Mouse (Mus musculus) ovary, adult 18-20 months (tissue): ENCODE results near the gene Tceanc.
"Not testable (repeated sequence)": the region's sequence is repeated elsewhere in the genome, so short reads cannot be mapped to it uniquely, and the experiment has no call there.

Experiments used
- DNase-seq: peaks from one replicate; pipeline ENCODE4 v3.0.0; 2022; ENCODE audit warnings: low spot score, mixed read lengths

Tceanc gene

DNA sequence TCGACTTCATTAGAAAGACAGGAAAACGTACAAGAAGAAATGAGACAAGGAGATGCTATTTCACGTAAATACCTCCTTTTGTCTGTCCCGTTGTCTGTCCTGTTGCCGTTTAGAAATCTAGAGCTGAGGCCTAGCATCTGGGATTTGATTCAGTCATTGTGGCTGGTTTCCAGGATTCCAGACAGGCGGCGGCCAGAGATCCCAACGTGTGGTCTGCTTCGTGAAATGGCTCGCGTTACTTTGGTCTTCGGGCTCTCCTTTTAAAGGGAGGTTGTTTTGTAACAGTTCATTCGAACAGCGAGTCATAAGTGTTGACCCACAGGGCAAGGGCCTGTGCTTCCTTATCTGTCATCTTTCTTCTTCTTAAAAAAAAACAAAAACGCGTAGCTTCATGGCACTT is at the start of gene Tceanc:
Gene Tceanc (minus strand): TSS at position 223 of the 400 bp plus-strand sequence.
- no peak for DNase-seq

DNA sequence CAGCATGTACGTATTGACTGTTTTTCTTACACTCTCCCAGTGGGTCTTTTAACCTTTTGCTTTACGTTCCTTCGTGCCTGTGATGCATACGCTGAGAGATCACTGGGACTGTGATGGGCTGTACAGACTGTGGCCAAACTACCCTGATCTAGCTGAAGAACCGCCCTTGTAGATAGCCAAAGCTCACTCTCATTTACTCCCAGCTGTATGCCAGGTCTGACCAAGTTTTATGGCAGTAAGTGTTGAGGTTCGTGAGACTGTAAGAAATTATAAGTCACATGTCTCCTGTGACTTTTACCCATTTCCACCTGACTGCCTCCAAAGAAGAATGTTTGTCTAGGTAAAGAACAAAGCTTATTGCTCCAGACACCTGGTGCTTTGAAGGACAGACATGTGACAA is 47.6 kb upstream of the Tceanc start:
- no peak for DNase-seq

DNA sequence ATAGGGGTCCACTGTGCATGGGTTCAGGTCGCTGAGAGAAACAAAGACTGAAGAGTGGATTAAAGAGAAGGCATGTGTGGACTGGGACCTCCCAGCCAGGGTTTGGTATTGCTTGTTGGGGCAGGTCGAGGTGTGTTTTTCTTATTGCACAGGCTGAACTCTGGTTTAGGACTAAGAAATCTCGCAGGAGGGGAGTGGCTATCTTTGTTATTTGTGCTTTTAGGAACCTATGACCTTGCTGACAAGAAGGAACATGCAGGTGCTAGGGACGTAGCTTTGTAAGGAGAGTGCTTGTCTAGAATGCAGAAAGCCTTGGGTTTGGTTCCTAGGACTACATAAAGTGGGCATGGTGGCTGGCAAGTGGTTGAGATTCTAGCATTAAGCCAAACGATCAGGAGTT is 47.0 kb upstream of the Tceanc start:
- no peak for DNase-seq

DNA sequence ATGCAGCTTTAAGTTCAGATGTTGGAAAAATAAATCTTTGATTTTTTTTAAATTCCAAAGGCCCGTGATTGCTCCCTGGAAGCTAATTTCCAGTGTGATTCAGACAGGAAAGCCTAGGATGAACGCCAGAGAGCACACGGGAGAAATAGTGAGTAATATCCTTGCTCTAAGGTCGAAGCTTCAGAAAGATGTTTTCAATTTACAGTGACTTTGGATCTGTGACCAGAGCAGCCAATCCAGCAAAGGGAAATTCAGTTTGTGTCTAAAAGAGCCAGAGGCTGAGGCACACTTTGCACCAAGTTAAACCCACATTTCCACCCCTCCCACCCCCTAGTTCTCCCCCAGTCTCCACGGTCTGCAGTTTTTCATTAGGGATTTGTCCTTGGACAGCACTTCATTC is 46.5 kb upstream of the Tceanc start:
- DNase-seq = no peak

DNA sequence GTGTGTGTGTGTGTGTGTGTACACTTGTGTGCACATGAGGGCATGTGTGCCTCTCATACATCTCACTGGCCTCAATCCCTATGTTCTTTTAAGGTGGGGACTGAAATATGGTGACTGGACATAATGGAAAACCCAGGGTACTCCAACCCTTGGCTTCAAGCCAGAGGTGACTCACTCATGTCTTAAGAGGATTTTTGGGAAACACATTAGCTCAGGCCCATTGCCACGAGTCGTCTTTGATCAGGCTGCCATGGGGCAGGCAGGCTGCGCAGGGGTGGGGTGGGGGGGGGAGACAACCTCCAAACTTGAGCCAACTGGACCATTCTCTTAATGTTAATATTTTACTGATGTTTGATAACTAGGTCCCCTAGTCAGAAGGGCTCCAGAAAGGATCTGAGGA is 41.0 kb upstream of the Tceanc start:
- no peak for DNase-seq

DNA sequence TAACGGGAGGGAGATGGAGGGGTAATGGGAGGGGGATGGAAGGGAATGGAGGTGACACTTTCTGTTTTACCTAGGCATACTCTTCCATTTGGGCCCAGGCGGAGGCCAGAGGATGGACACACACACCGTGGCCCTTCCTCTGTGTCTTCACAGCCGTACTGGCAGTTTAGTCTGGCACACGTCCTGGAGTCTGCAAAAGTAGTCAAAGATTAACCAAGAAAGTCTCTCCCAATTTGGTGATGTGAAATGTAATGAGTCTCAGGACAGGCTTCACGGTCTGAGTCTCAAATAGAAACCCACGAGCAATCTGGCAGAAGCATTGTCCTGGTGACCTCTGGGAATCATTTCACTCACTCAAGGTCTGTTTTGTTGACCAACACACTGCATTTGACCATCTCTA is 34.0 kb upstream of the Tceanc start:
- DNase-seq = no peak

DNA sequence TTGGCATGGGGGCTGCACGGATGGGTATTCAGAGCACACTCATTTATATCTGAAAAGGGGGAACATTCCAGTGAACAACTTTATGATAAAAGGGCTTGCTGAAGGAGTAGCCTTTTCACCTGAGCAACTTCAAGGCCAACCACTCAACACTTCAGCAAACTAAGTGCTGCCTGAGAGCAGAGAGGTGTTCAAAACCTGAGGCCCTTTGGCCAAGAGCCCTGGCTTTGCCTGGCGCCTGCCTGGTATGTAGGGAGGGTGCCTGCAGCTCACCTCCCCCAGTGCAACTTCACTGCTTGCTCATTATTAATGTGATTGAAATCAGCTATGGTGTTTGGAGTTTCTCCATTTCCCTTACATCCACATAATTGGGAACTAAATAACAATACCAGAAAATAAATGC is 28.1 kb upstream of the Tceanc start:
- no peak for DNase-seq

DNA sequence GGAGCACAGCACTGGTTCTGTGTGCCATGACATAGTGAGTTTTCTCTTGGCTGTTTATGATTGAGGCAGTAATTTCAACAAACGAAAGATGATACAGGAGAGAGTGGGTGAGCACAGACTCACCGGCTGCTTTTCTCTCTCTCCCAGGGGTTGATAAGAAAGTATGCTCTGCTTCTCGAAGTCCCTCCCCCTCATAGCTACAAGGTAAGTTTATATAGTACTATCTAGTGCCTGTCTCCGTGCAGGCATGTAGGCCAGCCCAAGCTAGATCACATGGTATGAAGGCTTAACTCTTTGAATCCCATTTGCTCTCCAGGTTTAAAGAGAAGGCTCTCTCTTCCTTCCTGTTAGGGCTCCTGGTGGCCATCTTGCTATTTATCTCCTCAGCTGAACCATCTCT is 16.8 kb upstream of the Tceanc start:
- no peak for DNase-seq

DNA sequence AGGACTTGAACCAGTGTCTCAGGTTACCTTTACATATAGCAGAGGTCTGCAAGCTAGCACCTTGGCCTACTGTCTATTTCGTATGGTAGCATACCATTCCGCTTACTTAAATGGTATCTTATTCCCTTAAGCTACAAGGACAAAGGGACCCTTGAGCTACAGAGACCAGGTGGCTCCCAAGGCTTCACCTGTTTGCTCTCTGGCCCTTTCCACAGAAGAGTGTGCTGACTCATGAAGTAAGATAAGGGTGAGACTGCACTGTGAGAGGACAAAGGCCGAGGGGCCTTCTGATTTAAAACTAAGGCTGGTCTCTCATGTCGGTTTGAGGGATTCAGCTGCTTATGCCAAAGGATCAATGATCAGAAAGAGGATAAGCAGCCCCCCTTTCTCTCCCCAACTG is 15.1 kb upstream of the Tceanc start:
- no peak for DNase-seq

DNA sequence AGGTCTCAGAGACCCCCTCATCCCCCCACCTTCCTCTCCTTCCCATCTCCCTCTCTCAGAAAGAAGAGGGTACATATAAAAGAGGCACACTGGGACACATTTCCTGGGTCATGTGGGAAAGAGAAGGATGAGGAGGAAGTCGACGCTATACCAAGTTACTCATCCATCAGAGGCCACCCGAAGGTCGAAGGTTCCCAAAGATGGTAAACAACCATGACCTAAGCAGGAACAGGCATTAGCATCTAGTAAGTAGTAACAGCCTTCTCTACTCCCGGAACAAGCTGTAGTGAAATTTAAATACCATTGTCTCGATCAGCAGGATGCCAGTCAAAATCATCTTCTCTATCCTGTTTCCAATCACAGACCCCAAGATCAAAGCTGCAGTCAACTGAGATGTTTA is 13.3 kb upstream of the Tceanc start:
- DNase-seq = no peak

DNA sequence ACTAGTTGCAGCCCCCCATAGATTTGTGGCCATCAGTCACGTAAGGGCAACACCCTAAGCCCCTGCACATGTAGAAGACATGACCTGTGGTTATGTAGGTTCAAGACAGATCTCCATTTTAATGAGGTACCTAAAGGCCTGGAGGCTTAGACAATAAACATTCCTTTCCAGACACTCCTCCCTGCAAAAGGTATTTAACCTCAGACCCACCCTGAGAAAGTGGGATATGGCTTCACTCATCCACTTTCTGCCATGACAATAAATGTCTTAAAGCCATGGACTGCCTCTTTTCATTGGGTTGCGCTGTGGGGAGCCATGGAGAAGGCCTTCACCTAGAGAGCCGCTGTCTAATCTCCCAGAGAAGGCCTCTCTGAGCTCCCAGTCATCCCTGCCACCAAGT is 9.8 kb upstream of the Tceanc start:
- no peak for DNase-seq

DNA sequence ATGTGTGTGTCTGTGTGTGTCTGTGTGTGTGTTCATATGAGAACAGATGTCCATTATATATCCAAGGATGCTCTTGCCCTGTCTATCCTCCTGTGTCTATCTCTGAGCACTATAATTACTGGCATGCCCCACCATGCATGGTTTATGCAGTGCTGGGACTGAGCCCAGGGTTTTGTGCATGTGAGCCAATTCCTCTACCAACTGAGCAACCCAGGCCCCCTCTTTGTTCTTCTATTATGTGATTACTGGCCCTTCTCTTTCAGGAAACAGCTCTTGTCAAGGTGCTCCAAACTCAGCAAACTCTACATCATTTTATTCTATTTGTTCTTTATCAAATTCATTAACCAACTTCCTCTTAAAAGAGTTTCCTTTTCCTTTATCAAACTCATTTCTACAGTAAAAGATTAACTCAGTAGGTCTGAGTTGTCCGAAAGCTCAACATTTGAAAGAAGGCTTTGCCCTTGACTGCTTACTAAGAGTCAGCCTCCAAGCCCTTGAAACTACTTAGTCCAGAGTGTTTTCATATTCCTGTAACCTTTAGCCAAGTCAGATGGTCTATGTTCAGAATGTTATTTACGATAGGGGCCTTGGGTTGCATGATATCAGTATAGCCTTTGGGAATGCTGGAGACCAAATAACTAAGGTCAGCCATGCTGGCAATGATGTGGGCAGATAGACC is 7.4 kb upstream of the Tceanc start:
- DNase-seq = peak; percentile 9

DNA sequence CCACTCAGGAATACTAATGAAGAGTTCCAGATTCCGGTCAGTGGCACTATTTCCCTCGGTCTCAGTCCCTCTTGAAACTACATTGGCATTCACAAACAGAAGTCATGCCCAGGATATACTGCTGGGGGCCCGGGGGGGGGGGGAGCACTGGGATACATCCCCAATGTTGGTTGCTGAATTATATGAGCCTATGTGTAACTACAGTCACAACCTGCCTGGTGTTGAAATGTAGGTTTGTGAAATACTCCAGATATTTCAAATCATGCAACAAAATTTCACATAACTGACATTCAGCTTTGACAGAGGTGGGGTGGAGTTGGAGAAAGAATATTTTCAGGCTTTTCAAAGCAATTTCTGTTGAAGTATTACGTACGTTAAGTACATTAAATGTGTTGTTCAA is 2.4 kb upstream of the Tceanc start:
- DNase-seq = no peak

DNA sequence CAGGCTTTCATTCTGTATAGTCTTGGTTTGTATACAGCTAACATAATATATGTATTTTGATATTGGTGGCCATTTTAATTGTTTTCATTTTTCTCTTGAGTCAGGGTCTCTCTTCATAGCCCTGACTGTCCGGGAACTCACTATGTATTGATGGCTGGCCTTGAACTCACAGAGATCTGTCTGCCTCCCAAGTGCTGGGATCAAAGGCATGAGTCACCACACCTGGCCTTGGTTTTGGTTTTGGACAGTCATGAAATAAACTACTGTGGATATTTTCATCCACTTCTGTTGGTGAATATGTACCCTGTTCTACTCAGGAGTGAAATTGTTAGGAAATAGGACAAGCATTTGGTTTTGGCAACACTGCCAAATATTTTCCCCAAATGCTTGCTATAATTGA is 1.7 kb downstream of the Tceanc start:
- no peak for DNase-seq

DNA sequence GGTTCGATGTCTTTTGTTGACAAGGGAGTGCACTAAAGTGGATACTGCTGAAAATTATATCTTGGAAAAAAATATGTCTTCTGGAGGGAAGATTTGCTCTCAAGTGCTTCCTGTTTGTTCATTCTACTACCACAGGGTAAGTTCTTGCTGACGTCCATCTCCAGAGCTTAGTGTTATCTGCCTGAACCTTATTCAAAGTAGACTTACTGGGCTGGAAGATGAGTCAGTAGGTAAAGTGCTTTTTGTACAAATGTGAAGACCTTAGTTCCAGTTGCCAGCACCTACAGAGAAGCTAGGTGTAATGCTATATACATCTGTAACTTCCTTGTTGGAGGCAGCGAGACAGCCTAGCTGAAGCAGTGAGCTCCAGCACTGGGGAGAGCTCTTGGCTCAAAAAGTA is 2.4 kb downstream of the Tceanc start:
- no peak for DNase-seq

DNA sequence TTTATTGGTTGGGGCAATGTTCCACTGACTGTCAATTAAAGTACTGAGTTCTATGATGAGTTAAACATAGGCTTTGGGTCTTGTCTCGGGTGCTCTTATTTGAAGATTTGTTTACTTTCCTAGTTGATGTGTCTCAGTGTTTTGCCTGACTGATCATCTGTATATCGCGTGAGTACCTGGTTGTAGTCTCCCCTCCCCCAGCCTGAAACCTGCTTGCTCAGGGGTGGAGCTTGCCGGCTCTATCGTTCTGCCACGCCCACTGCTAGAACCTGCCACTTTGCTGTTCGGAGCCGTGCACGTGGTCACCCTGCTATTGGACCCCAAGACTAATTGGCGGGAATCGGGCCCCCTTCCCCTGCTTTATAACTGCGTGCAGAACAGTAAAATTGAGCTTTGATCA is 4.3 kb downstream of the Tceanc start:
- DNase-seq = not testable (repeated sequence)

DNA sequence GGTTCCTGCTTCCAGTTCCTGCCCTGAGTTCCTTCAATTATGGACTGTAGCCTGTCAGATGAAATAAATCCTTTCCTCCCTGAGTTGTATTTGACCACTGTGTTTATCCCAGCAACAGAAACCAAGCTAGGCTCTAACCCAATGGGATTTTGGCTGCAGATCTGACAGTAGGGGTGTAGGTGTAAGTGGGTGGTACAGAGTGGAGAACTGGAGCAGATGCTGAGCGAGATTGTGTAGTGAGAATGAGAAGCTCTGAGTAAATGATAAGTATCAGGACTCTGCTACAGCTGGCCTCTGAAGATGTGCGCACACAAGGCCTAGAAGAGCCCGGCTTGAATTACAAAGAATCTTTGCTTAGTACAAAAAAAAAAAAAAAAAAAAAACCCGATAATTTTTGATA is 6.3 kb downstream of the Tceanc start:
- no peak for DNase-seq

DNA sequence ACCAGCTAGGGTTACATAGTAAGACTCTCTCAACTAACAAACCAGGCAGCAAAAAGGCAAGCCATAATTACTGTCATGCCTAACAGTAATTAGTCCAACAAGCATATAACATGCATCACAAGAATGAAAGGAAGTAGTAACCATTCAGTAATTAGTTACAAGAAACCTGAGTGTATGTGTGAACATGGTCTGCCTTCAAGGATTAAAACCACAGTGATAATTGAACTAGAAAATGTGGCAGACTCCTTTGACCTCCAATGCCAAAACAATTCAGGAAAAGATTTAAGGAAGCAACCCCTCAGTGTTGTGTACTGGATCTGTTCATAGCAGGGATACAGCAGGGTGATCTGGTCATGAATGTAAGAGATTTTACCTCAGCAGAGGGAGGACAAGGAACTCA is 7.3 kb downstream of the Tceanc start:
- no peak for DNase-seq

DNA sequence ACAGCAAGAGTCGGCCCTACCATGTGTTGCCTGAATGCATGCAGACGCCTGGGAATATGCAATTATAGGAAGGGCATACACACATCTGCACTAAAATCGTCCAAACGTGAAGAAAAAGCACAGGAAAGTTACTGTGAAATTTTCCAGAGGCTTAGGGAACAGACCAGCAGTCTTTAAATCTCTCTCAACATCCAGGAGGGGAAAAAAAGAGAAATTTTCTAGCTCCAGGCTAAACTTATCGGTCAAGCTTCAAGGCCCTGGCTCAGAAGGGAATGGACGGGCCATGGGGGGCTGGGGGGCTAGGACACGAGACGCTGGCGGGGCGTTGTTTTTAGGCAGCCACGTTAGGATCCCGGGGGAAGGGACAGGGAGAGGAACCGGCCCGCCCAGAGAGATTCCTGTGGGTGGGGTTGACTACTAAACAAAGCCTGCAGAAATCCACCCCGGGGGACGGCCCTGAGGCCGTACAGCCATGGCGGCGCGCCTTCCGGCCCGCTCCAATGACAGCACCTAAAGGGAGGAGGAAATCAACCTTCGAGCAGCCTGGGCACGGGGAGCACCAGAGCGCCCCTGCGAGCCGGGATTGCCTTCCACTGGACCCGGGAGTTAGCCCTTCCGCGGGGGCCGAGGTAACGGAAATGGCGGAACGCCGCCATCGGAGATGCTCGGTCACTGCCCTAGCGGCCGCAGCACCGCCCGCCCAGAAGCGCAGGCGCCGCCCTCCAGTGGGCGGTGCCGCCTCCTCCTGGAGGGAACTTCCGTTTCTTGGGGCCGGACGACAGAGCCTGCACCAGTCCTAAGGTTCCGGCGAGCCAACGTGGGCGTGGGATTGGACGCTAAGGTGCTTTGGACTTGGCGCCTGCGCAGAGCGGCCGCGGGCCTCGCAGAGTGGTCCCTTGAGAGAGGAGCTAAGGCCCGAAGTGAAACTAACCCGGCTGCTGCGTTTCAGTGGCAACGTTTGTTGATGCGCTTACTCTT is 8.3 kb downstream of the Tceanc start:
- DNase-seq = peak; percentile 93

DNA sequence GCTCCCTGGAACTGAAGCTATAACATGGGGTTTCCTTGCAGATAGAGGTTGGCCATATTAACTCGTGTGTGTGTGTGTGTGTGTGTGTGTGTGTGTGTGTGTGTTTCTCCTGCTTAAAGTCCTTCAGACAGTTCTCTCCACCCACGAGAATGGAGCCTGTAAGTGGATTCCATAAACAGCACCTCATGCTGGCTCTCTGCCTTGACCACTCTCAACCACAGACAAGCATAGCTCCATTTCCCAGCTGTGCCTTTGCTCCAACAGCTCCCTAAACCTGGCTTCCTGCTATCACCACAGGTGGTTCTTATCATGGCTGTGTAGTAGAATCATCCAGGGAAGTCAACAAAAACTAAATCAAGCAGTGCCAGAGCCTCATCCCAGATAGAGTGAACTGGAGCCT is 13.9 kb downstream of the Tceanc start:
- DNase-seq = no peak

DNA sequence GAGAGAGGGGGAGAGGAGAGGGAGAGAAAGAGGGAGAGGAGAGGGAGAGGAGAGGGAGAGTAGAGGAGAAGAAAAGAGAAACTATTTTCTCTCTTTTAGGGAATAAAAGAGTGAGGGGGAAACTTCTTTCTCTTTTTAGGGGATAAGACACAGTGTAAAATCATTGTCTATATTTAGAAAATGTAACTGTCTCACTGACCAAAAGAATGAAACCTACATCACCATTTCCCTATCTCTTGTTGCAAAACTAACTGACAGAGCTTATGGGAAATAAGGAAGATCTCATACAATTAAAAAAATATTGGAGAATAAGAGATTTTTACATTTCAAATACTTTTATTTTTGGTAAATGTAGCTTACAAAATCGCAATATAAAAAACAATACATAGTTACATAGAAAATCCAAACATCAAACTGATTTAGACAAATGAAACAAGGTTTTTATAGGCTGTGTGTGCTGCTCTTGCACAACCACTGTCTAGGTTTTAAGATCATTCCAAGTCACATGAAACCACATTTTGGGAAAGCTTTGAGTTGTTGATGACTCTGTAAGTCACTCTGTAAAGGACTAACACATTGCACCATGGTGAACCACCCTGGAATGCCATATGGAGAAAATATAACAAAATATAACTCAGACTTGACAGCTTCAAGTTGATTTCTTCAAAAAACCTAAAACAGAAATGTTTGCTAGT is 18.7 kb downstream of the Tceanc start:
- no peak for DNase-seq

DNA sequence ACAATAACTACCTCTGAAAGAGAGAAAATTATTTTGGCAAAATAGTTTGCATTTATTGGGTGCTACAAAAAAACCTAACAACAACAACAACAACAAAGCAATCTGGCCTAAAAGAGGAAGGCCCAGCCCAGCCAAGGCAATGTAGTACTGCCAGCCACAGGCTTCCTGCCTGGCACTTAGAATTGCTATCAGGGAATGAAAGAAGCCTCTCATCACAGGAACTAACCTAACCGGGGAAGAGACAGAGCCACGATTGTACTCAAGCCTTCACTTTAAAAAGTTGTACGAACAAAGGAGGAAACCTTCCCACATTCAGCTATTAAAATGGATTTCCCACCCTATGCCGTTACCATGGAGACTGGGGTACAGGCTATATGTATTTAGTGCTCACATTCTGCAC is 20.6 kb downstream of the Tceanc start:
- DNase-seq = no peak

DNA sequence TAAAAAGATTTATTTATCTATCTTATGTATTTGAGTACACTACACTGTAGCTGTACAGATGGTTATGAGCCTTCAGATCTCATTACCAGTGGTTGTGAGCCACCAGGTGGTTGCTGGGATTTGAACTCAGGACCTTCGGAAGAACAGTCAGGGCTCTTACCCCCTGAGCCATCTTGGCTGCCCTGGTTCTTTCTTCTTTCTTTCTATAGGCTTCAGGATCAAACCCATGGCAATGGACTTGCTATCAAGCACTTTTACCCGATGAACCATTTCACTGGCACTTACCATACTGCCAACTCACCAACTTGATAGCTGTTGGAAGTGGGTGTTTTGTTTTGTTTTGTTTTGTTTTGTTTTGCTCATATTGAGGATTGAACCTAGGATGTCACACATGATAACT is 23.3 kb downstream of the Tceanc start:
- no peak for DNase-seq
